Mouse (Mus musculus): Measurements from ENCODE around the gene Arhgap10. TPM values are rescaled to one million over a fixed set of nuclear protein-coding genes. Genes with fewer than 3 reads are reported as not detected.

Gene Arhgap10
- polyA plus RNA-seq, 1 experiment, result 7.2 TPM

GRCm38 (mm10) chr8:77432726-77433125, 85.0 kb downstream of the Arhgap10 start:
- Histone ChIP-seq H3K27ac (ENCODE audit: control insufficient read depth, insufficient read depth, low read depth, low read length) (no peak overlapping the region; the same call in 1 of the 2 replicates), H3K36me3 (ENCODE audit: control insufficient read depth, insufficient read depth, low read length) (no peaks in the 10 kb centered on the region), H3K4me1 (ENCODE audit: control insufficient read depth, insufficient read depth, low read length) (peaks cover 4% of the 10 kb centered on the region; the same call in 1 of the 2 replicates), H3K27me3 (ENCODE audit: control insufficient read depth, insufficient read depth, low read length) (no peaks in the 10 kb centered on the region), H3K4me3 (ENCODE audit: control insufficient read depth, low read depth, low read length) (no peak overlapping the region)
- TF ChIP-seq CTCF (IDR thresholded peaks at IDR 0.05; ENCODE audit: control insufficient read depth, insufficient read depth, insufficient replicate concordance, low read depth, low read length), result no peak
- no peak for TF ChIP-seq POLR2A (IDR thresholded peaks at IDR 0.05; ENCODE audit: control insufficient read depth, low read depth, low read length)

- peaks cover 3% of the 10 kb centered on the region; the same call in 1 of the 2 replicates for H3K4me1 ChIP-seq (ENCODE audit: control insufficient read depth, insufficient read depth, low read length)
- H3K36me3 ChIP-seq (ENCODE audit: control insufficient read depth, insufficient read depth, low read length), result no peaks in the 10 kb centered on the region
- TF ChIP-seq POLR2A (IDR thresholded peaks at IDR 0.05; ENCODE audit: control insufficient read depth, low read depth, low read length), result no peak
- no peak for TF ChIP-seq CTCF (IDR thresholded peaks at IDR 0.05; ENCODE audit: control insufficient read depth, insufficient read depth, insufficient replicate concordance, low read depth, low read length)
- H3K27me3 ChIP-seq (ENCODE audit: control insufficient read depth, insufficient read depth, low read length), result no peaks in the 10 kb centered on the region
- no peak overlapping the region for H3K4me3 ChIP-seq (ENCODE audit: control insufficient read depth, low read depth, low read length)
- H3K27ac ChIP-seq (ENCODE audit: control insufficient read depth, insufficient read depth, low read depth, low read length), result no peak overlapping the region
Measured at GRCm38 (mm10) chr8:77428420-77428819, 89.3 kb downstream of the Arhgap10 start.

GRCm38 (mm10) chr8:77428015-77428414, 89.7 kb downstream of the Arhgap10 start:
- TF ChIP-seq POLR2A (IDR thresholded peaks at IDR 0.05; ENCODE audit: control insufficient read depth, low read depth, low read length), result no peak
- TF ChIP-seq CTCF (IDR thresholded peaks at IDR 0.05; ENCODE audit: control insufficient read depth, insufficient read depth, insufficient replicate concordance, low read depth, low read length), result no peak
- Histone ChIP-seq H3K27ac (ENCODE audit: control insufficient read depth, insufficient read depth, low read depth, low read length) (no peak overlapping the region), H3K27me3 (ENCODE audit: control insufficient read depth, insufficient read depth, low read length) (no peaks in the 10 kb centered on the region), H3K4me1 (ENCODE audit: control insufficient read depth, insufficient read depth, low read length) (no peaks in the 10 kb centered on the region), H3K4me3 (ENCODE audit: control insufficient read depth, low read depth, low read length) (no peak overlapping the region), H3K36me3 (ENCODE audit: control insufficient read depth, insufficient read depth, low read length) (no peaks in the 10 kb centered on the region)

GRCm38 (mm10) chr8:77427438-77427837, 90.3 kb downstream of the Arhgap10 start:
- Histone ChIP-seq H3K36me3 (ENCODE audit: control insufficient read depth, insufficient read depth, low read length) (no peaks in the 10 kb centered on the region), H3K27ac (ENCODE audit: control insufficient read depth, insufficient read depth, low read depth, low read length) (no peak overlapping the region), H3K4me1 (ENCODE audit: control insufficient read depth, insufficient read depth, low read length) (no peaks in the 10 kb centered on the region), H3K27me3 (ENCODE audit: control insufficient read depth, insufficient read depth, low read length) (no peaks in the 10 kb centered on the region), H3K4me3 (ENCODE audit: control insufficient read depth, low read depth, low read length) (no peak overlapping the region)
- TF ChIP-seq POLR2A (IDR thresholded peaks at IDR 0.05; ENCODE audit: control insufficient read depth, low read depth, low read length) (no peak), CTCF (IDR thresholded peaks at IDR 0.05; ENCODE audit: control insufficient read depth, insufficient read depth, insufficient replicate concordance, low read depth, low read length) (no peak)

GRCm38 (mm10) chr8:77423850-77424249, 93.9 kb downstream of the Arhgap10 start:
- no peaks in the 10 kb centered on the region; the same call in 1 of the 2 replicates for H3K36me3 ChIP-seq (ENCODE audit: control insufficient read depth, insufficient read depth, low read length)
- TF ChIP-seq POLR2A (IDR thresholded peaks at IDR 0.05; ENCODE audit: control insufficient read depth, low read depth, low read length) (no peak), CTCF (IDR thresholded peaks at IDR 0.05; ENCODE audit: control insufficient read depth, insufficient read depth, insufficient replicate concordance, low read depth, low read length) (no peak)
- H3K4me1 ChIP-seq (ENCODE audit: control insufficient read depth, insufficient read depth, low read length), result no peaks in the 10 kb centered on the region
- no peak overlapping the region for H3K27ac ChIP-seq (ENCODE audit: control insufficient read depth, insufficient read depth, low read depth, low read length)
- H3K4me3 ChIP-seq (ENCODE audit: control insufficient read depth, low read depth, low read length), result no peak overlapping the region
- H3K27me3 ChIP-seq (ENCODE audit: control insufficient read depth, insufficient read depth, low read length), result no peaks in the 10 kb centered on the region

- Histone ChIP-seq H3K4me1 (ENCODE audit: control insufficient read depth, insufficient read depth, low read length) (no peaks in the 10 kb centered on the region), H3K27ac (ENCODE audit: control insufficient read depth, insufficient read depth, low read depth, low read length) (no peak overlapping the region), H3K27me3 (ENCODE audit: control insufficient read depth, insufficient read depth, low read length) (no peaks in the 10 kb centered on the region), H3K4me3 (ENCODE audit: control insufficient read depth, low read depth, low read length) (no peak overlapping the region), H3K36me3 (ENCODE audit: control insufficient read depth, insufficient read depth, low read length) (no peaks in the 10 kb centered on the region; the same call in 1 of the 2 replicates)
- TF ChIP-seq CTCF (IDR thresholded peaks at IDR 0.05; ENCODE audit: control insufficient read depth, insufficient read depth, insufficient replicate concordance, low read depth, low read length) (no peak), POLR2A (IDR thresholded peaks at IDR 0.05; ENCODE audit: control insufficient read depth, low read depth, low read length) (no peak)
Measured at GRCm38 (mm10) chr8:77422632-77423252, 95.0 kb downstream of the Arhgap10 start.

GRCm38 (mm10) chr8:77421596-77421995, 96.2 kb downstream of the Arhgap10 start:
- H3K27ac ChIP-seq (ENCODE audit: control insufficient read depth, insufficient read depth, low read depth, low read length), result no peak overlapping the region
- H3K4me1 ChIP-seq (ENCODE audit: control insufficient read depth, insufficient read depth, low read length), result no peaks in the 10 kb centered on the region
- H3K27me3 ChIP-seq (ENCODE audit: control insufficient read depth, insufficient read depth, low read length), result no peaks in the 10 kb centered on the region
- no peaks in the 10 kb centered on the region; the same call in 1 of the 2 replicates for H3K36me3 ChIP-seq (ENCODE audit: control insufficient read depth, insufficient read depth, low read length)
- H3K4me3 ChIP-seq (ENCODE audit: control insufficient read depth, low read depth, low read length), result no peak overlapping the region
- TF ChIP-seq POLR2A (IDR thresholded peaks at IDR 0.05; ENCODE audit: control insufficient read depth, low read depth, low read length) (no peak), CTCF (IDR thresholded peaks at IDR 0.05; ENCODE audit: control insufficient read depth, insufficient read depth, insufficient replicate concordance, low read depth, low read length) (no peak)
